ENCODE assay signal across 30 mouse cellular contexts in genomic region chr6:144510147-144510546, GRCm38 (mm10).
DNase-seq lines count a peak whose midpoint lies in the region; ATAC-seq and TF ChIP-seq lines count a peak whose summit lies in the region.
"Had no signal": no experiment of that assay in that cellular context is flagged by ENCODE, and none has a peak within 500 bp of the region (broad histone marks: within the 10 kb centered on the region; RNA-seq: fewer than 3 reads in every experiment).

No protein-coding gene starts in this region.

- H3K4me1 ChIP-seq in forebrain, postnatal 0 days (ENCODE audit: insufficient read depth) = no peaks in the 10 kb centered on the region
- H3K4me1 ChIP-seq: intestine, embryonic 15.5 days; limb, embryonic 10.5 days; megakaryocyte, embryonic 14.5 days had no signal

- no peaks in the 10 kb centered on the region for H3K27me3 ChIP-seq in forebrain, postnatal 0 days (ENCODE audit: insufficient read depth, low read length)
- H3K27me3 ChIP-seq: CH12.LX; embryonic facial prominence, embryonic 13.5 days; forebrain, embryonic 15.5 days; heart, embryonic 15.5 days; intestine, embryonic 15.5 days; limb, embryonic 15.5 days; liver, embryonic 13.5 days; megakaryocyte, embryonic 14.5 days; midbrain, embryonic 12.5 days had no signal

- H3K9me3 ChIP-seq in forebrain, postnatal 0 days (ENCODE audit: low read length) = no peaks in the 10 kb centered on the region
- H3K9me3 ChIP-seq: embryonic facial prominence, embryonic 13.5 days; forebrain, embryonic 10.5 days; forebrain, embryonic 15.5 days; heart, embryonic 15.5 days; hindbrain, embryonic 12.5 days; intestine, embryonic 15.5 days; limb, embryonic 10.5 days; limb, embryonic 15.5 days; liver, embryonic 13.5 days; megakaryocyte, embryonic 14.5 days; midbrain, embryonic 12.5 days had no signal

- no peak overlapping the region for H3K27ac ChIP-seq in forebrain, postnatal 0 days (ENCODE audit: low read depth, low read length)
- H3K27ac ChIP-seq: embryonic facial prominence, embryonic 13.5 days; forebrain, embryonic 10.5 days; forebrain, embryonic 15.5 days; heart, embryonic 15.5 days; hindbrain, embryonic 12.5 days; hindbrain, postnatal 0 days; intestine, embryonic 15.5 days; layer of hippocampus, adult 2 months; limb, embryonic 10.5 days; limb, embryonic 15.5 days; liver, embryonic 13.5 days; midbrain, embryonic 12.5 days had no signal

- no peak overlapping the region for H3K9ac ChIP-seq in forebrain, postnatal 0 days
- H3K9ac ChIP-seq: embryonic facial prominence, embryonic 13.5 days; forebrain, embryonic 15.5 days; heart, embryonic 15.5 days; hindbrain, embryonic 12.5 days; intestine, embryonic 15.5 days; limb, embryonic 15.5 days; liver, embryonic 13.5 days; midbrain, embryonic 12.5 days had no signal

- no peaks in the 10 kb centered on the region for H3K36me3 ChIP-seq in forebrain, postnatal 0 days (ENCODE audit: insufficient read depth)
- H3K36me3 ChIP-seq: embryonic facial prominence, embryonic 13.5 days; forebrain, embryonic 10.5 days; forebrain, embryonic 15.5 days; heart, embryonic 15.5 days; hindbrain, embryonic 12.5 days; intestine, embryonic 15.5 days; limb, embryonic 10.5 days; limb, embryonic 15.5 days; liver, embryonic 13.5 days; midbrain, embryonic 12.5 days had no signal

- DNase-seq in cerebellum, postnatal 10 days = peak; percentile 22 to 25
- no peak for DNase-seq in cerebellum, adult 9-10 months
- DNase-seq in heart, adult 11 months = peak; percentile 59
- no peak for DNase-seq in heart, postnatal 4 days
- peak; percentile 47 for DNase-seq in right cerebral cortex, adult 18-20 months
- DNase-seq in right cerebral cortex, postnatal 4 days = no peak
- no peak for DNase-seq in forebrain, postnatal 0 days
- DNase-seq: adrenal gland, adult 2 months; adrenal gland, postnatal 36 days; cerebellum, adult 8-10 months; kidney, adult 2 months; kidney, postnatal 36 days; liver, embryonic 13.5 days; lung, adult 18-20 months; lung, postnatal 4 days had no signal

- no peak for ATAC-seq in forebrain, postnatal 0 days
- ATAC-seq: activated CD4-positive, CD25-positive, alpha-beta regulatory T cell, adult 4 months; forebrain, embryonic 15.5 days; hindbrain, postnatal 0 days; intestine, embryonic 15.5 days; lung, postnatal 0 days had no signal

- 78% methylated on average over 6 of the region's 6 CpGs for WGBS in forebrain, postnatal 0 days

- no peak for TF ChIP-seq CTCF in forebrain, postnatal 0 days (IDR thresholded peaks at IDR 0.05; ENCODE audit: low read depth)

- H3K4me2 ChIP-seq in forebrain, postnatal 0 days (ENCODE audit: low read depth) = no peak overlapping the region
- H3K4me2 ChIP-seq: embryonic facial prominence, embryonic 13.5 days; forebrain, embryonic 15.5 days; heart, embryonic 15.5 days; hindbrain, embryonic 12.5 days; intestine, embryonic 15.5 days; limb, embryonic 15.5 days; liver, embryonic 13.5 days; midbrain, embryonic 12.5 days had no signal

- no peak overlapping the region for H3K4me3 ChIP-seq in forebrain, postnatal 0 days (ENCODE audit: low read depth, low read length)
- H3K4me3 ChIP-seq: embryonic facial prominence, embryonic 13.5 days; forebrain, embryonic 10.5 days; forebrain, embryonic 15.5 days; heart, embryonic 15.5 days; hindbrain, embryonic 12.5 days; intestine, embryonic 15.5 days; layer of hippocampus, adult 2 months; limb, embryonic 10.5 days; limb, embryonic 15.5 days; liver, embryonic 13.5 days; midbrain, embryonic 12.5 days had no signal

Comparison
In these comparisons a context has a peak if more than half of its experiments do, and no peak if none do; other contexts are left out.
1. DNase-seq: peak in cerebellum, postnatal 10 days (2 of 2), heart, adult 11 months (single experiment) and right cerebral cortex, adult 18-20 months (single experiment); none in cerebellum, adult 9-10 months (single experiment), heart, postnatal 4 days (single experiment), right cerebral cortex, postnatal 4 days (single experiment) and forebrain, postnatal 0 days (single experiment).